Mouse (Mus musculus) liver, embryonic 11.5 days (tissue): Measurements from ENCODE around the gene Spns3. TPM values are rescaled to one million over a fixed set of nuclear protein-coding genes. Genes with fewer than 3 reads are reported as not detected.
"Not testable (repeated sequence)": the region's sequence is repeated elsewhere in the genome, so short reads cannot be mapped to it uniquely, and the experiment has no call there.

Experiments used
- ATAC-seq: fragments of 200-750 bp; cut with Nextera tagmentation; replicated peaks from 2 replicates; pipeline ENCODE4 v1.8.0; 2017; ENCODE audit warnings: moderate number of reproducible peaks, mild to moderate bottlenecking, moderate TSS enrichment, moderate library complexity; ENCODE audit not compliant: low FRiP score
- DNase-seq: peaks from one replicate; pipeline ENCODE4 v3.0.0-alpha.2; 2017; ENCODE audit warnings: low spot score
- H3K27ac ChIP-seq: fragments of 300-500 bp; sonication (generic); 2 replicates; pipeline ENCODE4 v1.5.1; 2014; ENCODE audit warnings: mild to moderate bottlenecking, low read depth, low read length, control low read depth
- H3K27me3 ChIP-seq: fragments of 300-500 bp; sonication (generic); replicated peaks from 2 replicates; pipeline ENCODE4 v1.6.1; 2014; ENCODE audit warnings: low read length, mixed read lengths; ENCODE audit not compliant: control insufficient read depth, insufficient read depth
- H3K36me3 ChIP-seq: fragments of 300-500 bp; sonication (generic); 2 replicates; pipeline ENCODE4 v1.6.1; 2014; ENCODE audit warnings: mild to moderate bottlenecking, low read length, moderate library complexity, mixed read lengths; ENCODE audit not compliant: control insufficient read depth, insufficient read depth
- H3K4me1 ChIP-seq: fragments of 300-500 bp; sonication (generic); replicated peaks from 2 replicates; pipeline ENCODE4 v1.6.1; 2014; ENCODE audit warnings: low read length, mixed read lengths; ENCODE audit not compliant: control insufficient read depth, insufficient read depth
- H3K4me2 ChIP-seq: fragments of 300-500 bp; sonication (generic); 2 replicates; pipeline ENCODE4 v1.6.1; 2014; ENCODE audit warnings: mild to moderate bottlenecking, control low read depth, moderate library complexity
- H3K4me3 ChIP-seq: fragments of 300-500 bp; sonication (generic); 2 replicates; pipeline ENCODE4 v1.5.1; 2014; ENCODE audit warnings: low read depth, low read length, control low read depth
- H3K9ac ChIP-seq: fragments of 300-500 bp; sonication (generic); 2 replicates; pipeline ENCODE4 v1.6.1; 2014; ENCODE audit warnings: low read depth, low read length, control low read depth
- H3K9me3 ChIP-seq: fragments of 300-500 bp; sonication (generic); 2 replicates; pipeline ENCODE4 v1.6.1; 2016; ENCODE audit warnings: low read length, inconsistent platforms, mixed read lengths; ENCODE audit not compliant: control insufficient read depth
- WGBS: fragments of 180-500 bp; shearing (Covaris S2); extraction: QIAGEN DNeasy Blood & Tissue Kit; methylation state at CpG from one replicate; pipeline ENCODE4 v1.1.7; 2014; 5-methylcytosine and 5-hydroxymethylcytosine counted together
- polyA plus RNA-seq: library from polyadenylated mRNA; unstranded; fragments of >200 nt; fragmentation: Nextera tagmentation; extraction: Ambion mirVana; gene quantifications from 2 replicates; pipeline ENCODE4 v1.2.1, GENCODE M21; 2014

Spns3 gene
- polyA plus RNA-seq, 1 experiment from 2014 or later = 1.9 TPM

DNA sequence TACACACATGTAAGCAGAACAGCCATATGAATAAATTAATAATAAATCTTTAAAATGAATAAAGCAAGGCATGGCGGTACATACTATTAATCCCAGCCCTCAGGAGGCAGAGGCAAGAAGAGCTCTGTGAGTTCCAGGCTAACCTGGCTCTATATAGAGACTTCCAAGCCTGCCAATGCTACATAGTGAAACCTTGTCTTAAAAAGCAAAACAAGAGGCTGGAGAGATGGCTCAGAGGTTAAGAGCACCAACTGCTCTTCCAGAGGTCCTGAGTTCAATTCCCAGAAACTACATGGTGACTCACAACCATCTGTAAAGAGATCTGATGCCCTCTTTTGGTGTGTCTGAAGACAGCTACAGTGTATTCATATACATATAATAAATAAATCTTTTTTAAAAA lies 6.6 kb downstream of the Spns3 start:
- not testable (repeated sequence) for ATAC-seq
- WGBS = 91% methylated on average over 1 of the region's 1 CpGs

GRCm38 (mm10) chr11:72542586-72542985 lies 7.7 kb downstream of the Spns3 start:
- Histone ChIP-seq H3K36me3 (no peaks in the 10 kb centered on the region), H3K4me2 (no peak overlapping the region), H3K27ac (no peak overlapping the region), H3K4me3 (no peak overlapping the region), H3K27me3 (no peaks in the 10 kb centered on the region), H3K9me3 (no peaks in the 10 kb centered on the region), H3K9ac (no peak overlapping the region), H3K4me1 (peaks cover 19% of the 10 kb centered on the region)
- WGBS = 84% methylated on average over 1 of the region's 1 CpGs
- no peak for ATAC-seq
- no peak for DNase-seq

More for the DNA sequence above, 6.6 kb downstream of the Spns3 start:
- not testable (repeated sequence) for H3K27me3 ChIP-seq, H3K27ac ChIP-seq, H3K4me2 ChIP-seq, H3K9me3 ChIP-seq, DNase-seq, H3K9ac ChIP-seq, H3K4me3 ChIP-seq, H3K36me3 ChIP-seq
- H3K4me1 ChIP-seq = peaks cover 17% of the 10 kb centered on the region

DNA sequence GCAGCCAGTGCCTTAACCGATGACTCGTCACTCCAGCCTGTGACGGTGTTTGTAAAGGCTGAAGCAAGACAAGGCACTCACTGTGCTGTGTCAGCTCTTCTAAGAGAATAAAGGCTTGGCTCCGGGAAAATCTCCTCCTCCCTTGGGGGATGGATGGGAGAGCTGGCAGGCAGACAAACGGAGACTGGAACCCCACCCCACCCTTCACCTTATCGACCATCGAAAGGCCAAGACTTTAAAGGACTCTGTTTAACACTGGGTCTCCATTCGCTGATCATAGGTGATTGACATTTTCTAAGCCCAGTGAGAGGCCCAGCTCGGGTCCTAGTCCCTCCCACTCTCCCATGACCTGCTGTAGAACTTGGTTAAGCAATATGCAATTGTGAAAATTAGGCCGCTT lies 8.4 kb downstream of the Spns3 start:
- no peak overlapping the region for H3K9ac ChIP-seq
- DNase-seq (no peak), ATAC-seq (no peak)
- H3K4me3 ChIP-seq = no peak overlapping the region
- no peaks in the 10 kb centered on the region for H3K36me3 ChIP-seq
- no peaks in the 10 kb centered on the region for H3K9me3 ChIP-seq
- no peak overlapping the region for H3K27ac ChIP-seq
- peaks cover 16% of the 10 kb centered on the region for H3K4me1 ChIP-seq
- no peaks in the 10 kb centered on the region for H3K27me3 ChIP-seq
- no peak overlapping the region for H3K4me2 ChIP-seq
- WGBS = 75% methylated on average over 10 of the region's 10 CpGs

DNA sequence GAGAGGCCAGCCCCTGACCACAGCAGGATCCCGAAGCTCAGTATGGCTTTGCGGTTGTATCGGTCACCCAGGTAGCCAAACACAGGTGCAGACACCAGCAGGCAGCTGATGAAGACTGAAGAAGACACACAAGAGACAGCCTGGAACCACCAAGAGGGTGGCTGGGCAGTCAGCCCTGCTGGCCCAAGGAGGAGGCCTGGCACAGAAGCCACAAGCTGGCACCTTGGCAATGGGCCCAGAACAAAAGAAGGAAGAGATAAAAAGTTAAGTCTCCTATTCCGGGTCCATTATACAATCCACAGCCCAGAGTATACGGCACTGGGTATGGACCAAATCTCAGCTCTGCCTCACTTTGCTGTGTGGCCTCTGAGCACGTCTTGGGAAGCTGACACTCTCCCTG lies 9.9 kb downstream of the Spns3 start:
- Histone ChIP-seq H3K27me3 (no peaks in the 10 kb centered on the region), H3K4me3 (no peak overlapping the region), H3K9ac (no peak overlapping the region), H3K27ac (no peak overlapping the region), H3K4me1 (peaks cover 13% of the 10 kb centered on the region), H3K4me2 (no peak overlapping the region), H3K9me3 (no peaks in the 10 kb centered on the region), H3K36me3 (no peaks in the 10 kb centered on the region)
- DNase-seq (no peak), ATAC-seq (no peak)
- WGBS = 82% methylated on average over 6 of the region's 6 CpGs

DNA sequence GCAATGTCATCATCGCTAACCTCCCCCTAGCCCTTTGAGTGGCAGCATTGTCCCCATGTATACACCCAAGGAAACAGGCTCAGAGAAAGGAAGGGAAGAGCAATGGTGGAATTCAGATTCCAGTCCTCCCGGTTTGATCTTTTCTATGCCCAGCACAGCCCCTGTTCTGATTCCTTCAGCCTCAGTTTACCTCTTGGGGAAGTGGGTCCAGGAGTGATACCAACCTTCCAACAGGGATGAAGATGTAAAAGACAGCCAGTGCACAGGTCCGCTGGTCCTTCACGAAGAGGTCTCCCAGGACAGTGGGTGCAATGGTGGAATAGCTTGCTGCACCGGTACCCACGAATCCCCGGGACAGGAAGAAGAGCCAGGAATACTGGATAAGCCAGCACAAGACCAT lies 11.5 kb downstream of the Spns3 start:
- DNase-seq (no peak), ATAC-seq (no peak)
- Histone ChIP-seq H3K36me3 (no peaks in the 10 kb centered on the region), H3K9ac (no peak overlapping the region), H3K4me2 (no peak overlapping the region), H3K4me3 (no peak overlapping the region), H3K27ac (no peak overlapping the region), H3K9me3 (no peaks in the 10 kb centered on the region), H3K4me1 (peaks cover 2% of the 10 kb centered on the region; the same call in 1 of the 2 replicates), H3K27me3 (no peaks in the 10 kb centered on the region)
- WGBS = 88% methylated on average over 7 of the region's 7 CpGs

DNA sequence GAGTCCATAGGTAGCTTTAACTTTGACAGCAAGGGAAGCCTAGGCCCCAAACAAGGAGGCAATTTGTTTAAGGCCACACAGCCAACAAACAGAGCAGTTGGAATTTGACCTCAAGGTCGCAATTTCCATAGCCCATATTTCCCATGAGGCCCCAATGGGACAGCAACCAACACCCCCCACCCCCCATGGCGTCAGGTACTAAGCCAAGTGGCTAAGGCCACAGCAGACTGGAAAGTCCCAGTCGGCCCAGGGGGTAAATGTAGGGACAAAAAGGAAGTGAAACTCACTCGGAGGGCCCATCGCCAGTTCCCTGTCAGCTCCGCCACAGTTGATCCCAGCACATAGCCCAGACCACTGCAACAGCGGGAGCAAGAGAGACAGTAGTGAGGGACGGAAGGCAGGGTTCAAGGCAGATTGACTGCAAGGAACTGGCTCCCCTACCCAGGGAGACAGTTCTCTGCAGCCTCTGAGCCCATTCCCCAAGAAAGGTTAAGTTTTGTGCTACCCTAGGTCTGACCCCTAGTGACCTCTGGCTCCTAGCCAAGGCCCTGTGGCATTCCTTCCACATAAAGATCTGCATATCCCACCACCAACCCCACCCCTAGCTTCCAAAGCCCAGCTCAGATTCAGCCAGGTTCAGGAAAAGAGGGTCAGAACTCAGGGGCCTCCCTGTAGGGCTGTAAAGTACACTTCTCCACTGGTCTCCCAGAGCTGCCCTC lies 12.1 kb downstream of the Spns3 start:
- Histone ChIP-seq H3K4me1 (peaks cover 2% of the 10 kb centered on the region; the same call in 1 of the 2 replicates), H3K4me2 (no peak overlapping the region), H3K27ac (no peak overlapping the region), H3K27me3 (no peaks in the 10 kb centered on the region), H3K9ac (no peak overlapping the region), H3K4me3 (no peak overlapping the region), H3K36me3 (no peaks in the 10 kb centered on the region), H3K9me3 (no peaks in the 10 kb centered on the region)
- DNase-seq (no peak), ATAC-seq (no peak)
- WGBS = 51% methylated on average over 8 of the region's 8 CpGs

GRCm38 (mm10) chr11:72537503-72537902 lies 12.8 kb downstream of the Spns3 start:
- Histone ChIP-seq H3K4me3 (no peak overlapping the region), H3K36me3 (no peaks in the 10 kb centered on the region), H3K27ac (no peak overlapping the region), H3K9ac (no peak overlapping the region), H3K27me3 (no peaks in the 10 kb centered on the region), H3K9me3 (no peaks in the 10 kb centered on the region), H3K4me2 (no peak overlapping the region), H3K4me1 (peaks cover 2% of the 10 kb centered on the region; the same call in 1 of the 2 replicates)
- 81% methylated on average over 2 of the region's 2 CpGs for WGBS
- ATAC-seq = no peak
- DNase-seq = no peak

DNA sequence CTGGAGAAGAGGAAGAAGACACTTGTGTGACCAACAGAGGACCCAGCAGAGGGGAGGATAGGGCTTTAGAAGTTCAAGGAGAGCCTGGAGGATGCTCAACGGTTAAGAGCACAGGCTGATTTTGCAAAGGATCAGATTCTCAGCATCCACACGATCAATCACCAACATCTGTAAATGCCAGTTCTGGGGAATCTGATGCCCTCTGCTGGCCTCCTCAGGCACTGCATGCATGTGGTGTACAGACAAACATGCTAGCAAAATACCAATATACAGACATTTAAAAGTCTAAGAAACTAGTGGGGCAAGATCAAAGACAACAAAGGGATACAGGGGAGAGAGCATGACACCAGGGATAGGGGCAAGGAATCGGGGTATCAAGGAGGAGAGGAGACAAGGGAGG lies 14.8 kb downstream of the Spns3 start:
- Histone ChIP-seq H3K9me3 (no peaks in the 10 kb centered on the region), H3K4me1 (peaks cover 2% of the 10 kb centered on the region; the same call in 1 of the 2 replicates), H3K4me3 (no peak overlapping the region), H3K27me3 (no peaks in the 10 kb centered on the region), H3K27ac (no peak overlapping the region), H3K4me2 (no peak overlapping the region), H3K9ac (no peak overlapping the region), H3K36me3 (no peaks in the 10 kb centered on the region)
- no peak for DNase-seq
- no peak for ATAC-seq
- WGBS = 80% methylated on average over 3 of the region's 3 CpGs

DNA sequence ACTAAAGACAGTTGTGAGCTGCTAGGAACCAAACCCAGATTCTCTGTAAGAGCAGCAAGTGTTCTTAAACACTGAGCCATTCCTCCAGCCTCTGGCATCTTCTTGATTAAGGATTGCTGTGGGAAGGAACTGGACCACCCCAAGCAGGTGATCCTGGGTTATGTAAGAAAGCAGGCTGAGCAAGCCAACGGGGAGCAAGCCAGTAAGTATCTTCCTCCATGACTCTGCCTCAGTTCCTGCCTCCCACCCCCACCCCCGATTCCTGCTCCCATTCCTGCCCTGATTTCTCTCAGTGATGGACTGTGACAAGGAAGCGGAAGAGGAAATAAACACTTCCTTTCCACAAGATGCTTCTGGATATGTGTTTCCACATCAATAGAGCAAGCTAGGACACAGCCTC lies 17.4 kb downstream of the Spns3 start:
- 77% methylated on average over 3 of the region's 3 CpGs for WGBS
- Histone ChIP-seq H3K4me3 (no peak overlapping the region), H3K9ac (no peak overlapping the region), H3K9me3 (no peaks in the 10 kb centered on the region), H3K36me3 (no peaks in the 10 kb centered on the region), H3K4me1 (0 out of 2 replicates have a peak, but pooled peaks cover 1% of the 10 kb centered on the region), H3K4me2 (no peak overlapping the region), H3K27ac (no peak overlapping the region), H3K27me3 (no peaks in the 10 kb centered on the region)
- DNase-seq = no peak
- no peak for ATAC-seq
